Mouse (Mus musculus) B cell, adult 62 days (primary cell): ENCODE measurements around the gene Taf15. TPM values are rescaled to one million over a fixed set of nuclear protein-coding genes. Genes with fewer than 3 reads are reported as not detected.

ENCODE experiments used
- total RNA-seq: library from RNA; stranded (reverse); gene quantifications from 4 replicates; pipeline ENCODE4 v1.2.4, GENCODE M21; 2023

Taf15 gene
- total RNA-seq: 154 to 178 TPM (median 165 TPM) in 4 replicates

DNA sequence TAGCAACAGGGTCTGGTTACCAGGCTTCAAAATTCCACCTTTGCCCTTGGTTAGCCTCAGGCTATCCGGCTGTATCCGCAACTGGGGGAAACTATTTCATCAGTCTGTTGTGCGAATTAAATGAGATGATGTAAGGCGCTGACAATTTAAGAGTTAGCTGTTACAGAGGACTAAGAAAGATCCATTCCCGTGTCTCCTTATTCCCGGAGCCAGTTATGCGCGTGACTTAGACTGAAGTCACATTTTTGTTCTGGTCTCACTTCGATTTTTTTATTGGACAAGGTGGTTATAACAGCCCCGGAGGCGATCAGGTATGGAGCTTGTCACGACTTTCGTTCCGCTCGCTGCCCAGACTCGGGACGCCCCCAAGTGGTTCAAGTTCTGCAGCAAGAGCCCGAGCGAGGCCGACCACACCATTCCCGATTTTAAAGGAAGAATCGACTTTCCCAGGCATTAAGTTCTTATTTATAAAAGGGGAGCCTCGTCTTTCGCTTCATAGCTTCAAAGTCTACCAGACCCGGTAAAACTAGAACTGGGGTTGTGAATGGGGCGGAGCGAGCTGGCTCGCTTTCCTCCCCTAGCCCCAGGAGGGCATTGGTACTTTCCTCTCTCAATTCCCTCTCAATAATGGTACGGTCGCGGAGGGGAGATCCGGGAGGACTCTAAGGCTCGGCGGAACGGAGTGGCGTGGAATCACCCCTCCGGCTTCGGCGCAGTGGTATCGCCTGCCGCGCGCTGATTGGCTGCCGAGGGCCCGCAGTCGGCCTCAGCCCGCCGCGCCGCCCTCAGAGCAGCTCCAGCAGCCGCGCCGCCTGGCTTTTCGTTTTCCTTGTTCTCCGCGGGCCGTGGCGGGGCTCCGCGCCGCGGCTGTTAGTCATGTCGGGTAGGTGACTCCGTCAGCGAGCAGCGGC, at the start of gene Taf15:
Taf15 (plus strand) TSS at position 763 of the 911 bp plus-strand sequence.

GRCm38 (mm10) chr11:83429355-83429754, 43.5 kb upstream of the Taf15 start, which contains the start of gene Gas2l2:
Gene Gas2l2 (minus strand): TSS chr11:83429455.

DNA sequence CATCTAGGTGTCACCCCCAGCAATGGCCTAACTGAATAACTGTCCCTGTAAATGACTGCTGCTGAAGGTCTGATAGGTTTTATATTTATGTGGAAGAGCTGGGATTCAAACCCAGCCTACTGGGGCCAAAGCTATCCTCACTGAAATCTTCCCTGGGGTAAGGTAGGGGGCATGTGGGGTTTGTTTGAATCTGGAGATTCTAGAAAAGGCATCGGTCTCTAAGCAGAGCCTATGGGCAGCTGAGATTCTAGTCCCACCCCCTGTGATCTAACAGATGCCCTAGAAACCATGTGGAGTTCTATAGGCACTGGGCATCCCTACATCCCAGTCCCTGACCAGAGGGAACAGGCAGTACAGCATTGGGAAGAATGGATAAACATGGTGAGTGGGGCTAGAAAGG, 35.5 kb upstream of the Taf15 start, which contains the start of gene 1700020L24Rik:
1700020L24Rik (plus strand) TSS at position 301 of the 400 bp plus-strand sequence.

GRCm38 (mm10) chr11:83462711-83463244, 10.1 kb upstream of the Taf15 start, which contains the start of gene Mmp28:
Gene Mmp28 (minus strand): TSS chr11:83463071.

GRCm38 (mm10) chr11:83522075-83522474, 49.2 kb downstream of the Taf15 start, which contains the start of gene Heatr9:
Gene Heatr9 (minus strand): TSS chr11:83522175.

GRCm38 (mm10) chr11:83530360-83530759, 57.5 kb downstream of the Taf15 start, which contains the start of gene Ccl5:
Gene Ccl5 (minus strand): TSS chr11:83530518.

Other genes starting within 250 kb of the Taf15 start
- not detected in 4 replicates for gene Slfn14, start 186.4 kb upstream of the Taf15 start, total RNA-seq
- gene Ap2b1, start 174.1 kb upstream of the Taf15 start, total RNA-seq: 130 to 153 TPM (median 142 TPM) in 4 replicates
- gene Pex12, start 170.5 kb upstream of the Taf15 start, total RNA-seq: 12.6 to 15.2 TPM (median 14.1 TPM) in 4 replicates
- 0.79 to 1.2 TPM (median 0.90 TPM) in 4 replicates for gene Rasl10b, start 63.9 kb upstream of the Taf15 start, total RNA-seq
- gene Gas2l2, start 43.6 kb upstream of the Taf15 start, total RNA-seq: not detected in 4 replicates
- 0.83 TPM in 1 of 4 replicates, not detected in the others for gene 1700020L24Rik, start 35.4 kb upstream of the Taf15 start, total RNA-seq
- gene Mmp28, start 10.0 kb upstream of the Taf15 start, total RNA-seq: not detected in 4 replicates
- gene Heatr9, start 49.1 kb downstream of the Taf15 start, total RNA-seq: 0.30 TPM in 1 of 4 replicates, not detected in the others
- gene Ccl5, start 57.4 kb downstream of the Taf15 start, total RNA-seq: 4.6 to 8.0 TPM (median 6.7 TPM) in 4 replicates
- 0.19 to 1.2 TPM in 2 of 4 replicates, not detected in the others for gene Ccl9, start 105.5 kb downstream of the Taf15 start, total RNA-seq
- gene Ccl6, start 120.0 kb downstream of the Taf15 start, total RNA-seq: 1.0 to 2.2 TPM (median 1.1 TPM) in 4 replicates
- gene Rpl9-ps1, start 172.5 kb downstream of the Taf15 start, total RNA-seq: not detected in 4 replicates
- 26.0 to 35.8 TPM (median 30.5 TPM) in 4 replicates for gene Ccl3, start 176.3 kb downstream of the Taf15 start, total RNA-seq
- gene Ccl4, start 189.5 kb downstream of the Taf15 start, total RNA-seq: 8.8 to 12.1 TPM (median 10.8 TPM) in 4 replicates
- gene Wfdc17, start 230.9 kb downstream of the Taf15 start, total RNA-seq: 3.6 to 7.1 TPM (median 5.4 TPM) in 4 replicates
- 1.1 TPM in 1 of 4 replicates, not detected in the others for gene Wfdc18, start 235.9 kb downstream of the Taf15 start, total RNA-seq